Mouse (Mus musculus) G1E (cell line): ENCODE measurements around the gene Lman2. TPM values are rescaled to one million over a fixed set of nuclear protein-coding genes. Genes with fewer than 3 reads are reported as not detected.

ENCODE experiments used
- ATAC-seq: 2 replicates; pipeline ENCODE4 v1.8.0; 2016; ENCODE audit warnings: mild to moderate bottlenecking; ENCODE audit not compliant: insufficient number of reproducible peaks, poor library complexity, low FRiP score, severe bottlenecking; ENCODE audit errors: extremely low read depth
- DNase-seq: peaks from one replicate; pipeline ENCODE4 v3.0.0; 2012; ENCODE audit warnings: low spot score
- H3K27me3 ChIP-seq: 2 replicates; pipeline ENCODE4 v1.6.1; 2012; ENCODE audit warnings: mild to moderate bottlenecking, low read length, inconsistent platforms; ENCODE audit not compliant: insufficient read depth
- H3K36me3 ChIP-seq: replicated peaks from 2 replicates; pipeline ENCODE3; 2012; ENCODE audit warnings: mild to moderate bottlenecking, inconsistent platforms
- H3K4me1 ChIP-seq: 2 replicates; pipeline ENCODE4 v1.6.1; 2012; ENCODE audit warnings: low read depth, low read length, inconsistent platforms, mixed read lengths; ENCODE audit not compliant: insufficient read depth
- H3K4me3 ChIP-seq: 2 replicates; pipeline ENCODE4 v1.5.1; 2012; ENCODE audit warnings: low read depth, mild to moderate bottlenecking, inconsistent platforms, low read length, moderate library complexity, mixed read lengths
- H3K9me3 ChIP-seq: replicated peaks from 2 replicates; pipeline ENCODE4 v1.6.1; 2012; ENCODE audit warnings: inconsistent platforms
- CTCF ChIP-seq: IDR thresholded peaks from 2 replicates; pipeline ENCODE4 v1.5.1; 2012; ENCODE audit warnings: low read depth, low read length, inconsistent platforms, mixed read lengths
- GATA1 ChIP-seq: IDR thresholded peaks from 2 replicates; pipeline ENCODE4 v1.6.1; 2012; ENCODE audit warnings: borderline replicate concordance, low read length, inconsistent platforms, mixed read lengths
- GATA2 ChIP-seq: IDR thresholded peaks from 2 replicates; pipeline ENCODE4 v1.6.1; 2012; ENCODE audit warnings: low read depth, low read length, inconsistent platforms, borderline replicate concordance
- POLR2AphosphoS5 ChIP-seq: IDR thresholded peaks from 2 replicates; pipeline ENCODE4 v1.6.1; 2012; ENCODE audit warnings: low read depth, low read length, inconsistent platforms; ENCODE audit not compliant: insufficient replicate concordance
- TAL1 ChIP-seq: conservative IDR thresholded peaks from 2 replicates; pipeline ENCODE4 v1.6.1; 2012; ENCODE audit warnings: low read depth, low read length, inconsistent platforms, mixed read lengths
- polyA plus RNA-seq: library from polyadenylated mRNA; stranded (reverse); fragments of >175 nt; gene quantifications from 2 replicates; pipeline ENCODE4 v1.2.3, GENCODE M21; 2012
- total RNA-seq, 2 experiments: library from RNA; stranded (forward) in 1 of 2; stranded (reverse) in 1 of 2; fragments of 200-1000 nt in 1 of 2; fragments of >200 nt in 1 of 2; fragmentation: Nextera tagmentation in 1 of 2; gene quantifications; 2 replicates each; pipeline ENCODE4 v1.2.3; 2014 to 2017

Lman2 gene
- total and polyA plus RNA-seq, 3 experiments = 76.9 to 124 (median 77.7) TPM

- Histone ChIP-seq H3K36me3 (peaks cover 79% of the 10 kb centered on the region), H3K9me3 (no peaks in the 10 kb centered on the region), H3K27me3 (no peaks in the 10 kb centered on the region), H3K4me3 (peak overlapping the region; percentile 89), H3K4me1 (peaks cover 50% of the 10 kb centered on the region)
- ATAC-seq (no peak), DNase-seq (peak; percentile 37)
- TF ChIP-seq GATA2 (no peak), GATA1 (no peak), TAL1 (no peak), POLR2AphosphoS5 (no peak)
Observed at GRCm38 (mm10) chr13:55322130-55322825, 40.3 kb downstream of the Lman2 start.

GRCm38 (mm10) chr13:55321434-55322129, 41.0 kb downstream of the Lman2 start, which contains the start of gene Rab24:
Gene Rab24, minus strand, starts transcription at chr13:55321946.
- TF ChIP-seq POLR2AphosphoS5 (0 out of 2 replicates have a peak, but pooled peaks have one; percentile 14), TAL1 (no peak)
- ATAC-seq (peak; percentile 81), DNase-seq (peak; percentile 95)
- no peaks in the 10 kb centered on the region for H3K27me3 ChIP-seq
- H3K9me3 ChIP-seq = no peaks in the 10 kb centered on the region
- peaks cover 80% of the 10 kb centered on the region for H3K36me3 ChIP-seq
- H3K4me1 ChIP-seq = peaks cover 46% of the 10 kb centered on the region
- H3K4me3 ChIP-seq = peak within 1 kb of the TSS; percentile 89

- Histone ChIP-seq H3K4me3 (peak within 1 kb of the TSS; percentile 89), H3K9me3 (no peaks in the 10 kb centered on the region), H3K27me3 (no peaks in the 10 kb centered on the region), H3K36me3 (peaks cover 81% of the 10 kb centered on the region), H3K4me1 (peaks cover 39% of the 10 kb centered on the region)
- ATAC-seq = no peak
- no peak for DNase-seq
- TF ChIP-seq CTCF = no peak
- TF ChIP-seq GATA1 = no peak
- no peak for TF ChIP-seq GATA2
- TF ChIP-seq TAL1 = no peak
- no peak for TF ChIP-seq POLR2AphosphoS5
Observed at GRCm38 (mm10) chr13:55319931-55320533, 42.6 kb downstream of the Lman2 start, which contains the start of gene Prelid1. Gene Prelid1, plus strand, starts transcription at chr13:55320500.

- H3K27me3 ChIP-seq = no peaks in the 10 kb centered on the region
- TF ChIP-seq GATA1 (no peak), GATA2 (no peak), CTCF (no peak), TAL1 (no peak), POLR2AphosphoS5 (no peak)
- peaks cover 83% of the 10 kb centered on the region for H3K36me3 ChIP-seq
- H3K4me3 ChIP-seq = no peak overlapping the region
- no peak for ATAC-seq
- no peak for DNase-seq
- no peaks in the 10 kb centered on the region for H3K9me3 ChIP-seq
- H3K4me1 ChIP-seq = peaks cover 27% of the 10 kb centered on the region
Observed at GRCm38 (mm10) chr13:55318351-55318750, 44.2 kb downstream of the Lman2 start.

- Histone ChIP-seq H3K36me3 (peaks cover 98% of the 10 kb centered on the region), H3K9me3 (no peaks in the 10 kb centered on the region)
- DNase-seq = no peak
Observed at GRCm38 (mm10) chr13:55314891-55315412, 47.6 kb downstream of the Lman2 start.

GRCm38 (mm10) chr13:55313051-55313450, 49.5 kb downstream of the Lman2 start:
- DNase-seq (no peak), ATAC-seq (no peak)
- H3K4me1 ChIP-seq = no peaks in the 10 kb centered on the region
- peaks cover 91% of the 10 kb centered on the region for H3K36me3 ChIP-seq
- H3K27me3 ChIP-seq = no peaks in the 10 kb centered on the region
- no peak for TF ChIP-seq GATA2
- TF ChIP-seq GATA1 = no peak
- no peak for TF ChIP-seq POLR2AphosphoS5
- TF ChIP-seq TAL1 = no peak
- no peak for TF ChIP-seq CTCF
- H3K9me3 ChIP-seq = no peaks in the 10 kb centered on the region
- H3K4me3 ChIP-seq = no peak overlapping the region

More at GRCm38 (mm10) chr13:55314891-55315412, 47.6 kb downstream of the Lman2 start:
- H3K4me3 ChIP-seq = no peak overlapping the region
- TF ChIP-seq TAL1 = no peak
- TF ChIP-seq POLR2AphosphoS5 = peak; percentile 27; the same call in 1 of the 2 replicates
- no peak for ATAC-seq
- peaks cover 5% of the 10 kb centered on the region for H3K4me1 ChIP-seq
- no peaks in the 10 kb centered on the region for H3K27me3 ChIP-seq
